Mouse (Mus musculus): ENCODE data around the gene Iqschfp. TPM values are rescaled to one million over a fixed set of nuclear protein-coding genes. Genes with fewer than 3 reads are reported as not detected.

Gene Iqschfp
- polyA plus RNA-seq, 1 experiment = 7.6 TPM

DNA sequence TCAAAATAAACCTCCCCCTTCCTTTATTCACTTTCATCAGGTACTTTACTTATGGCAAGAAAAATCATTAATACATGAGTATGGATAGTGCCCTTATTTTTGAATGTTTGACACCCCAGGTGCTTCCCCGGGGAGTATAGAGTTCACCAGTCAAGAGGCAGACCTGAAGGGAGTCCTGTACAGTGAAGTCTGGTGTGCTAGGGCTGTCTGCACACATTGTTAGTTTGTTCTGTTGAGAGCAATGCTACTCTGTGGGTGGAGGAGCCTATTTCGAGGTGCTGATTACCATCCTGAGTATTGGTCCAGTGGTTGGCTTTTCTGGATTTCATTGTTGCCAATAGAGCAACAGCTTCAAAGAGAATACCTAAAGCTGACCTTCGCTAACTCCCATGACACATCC, 26.1 kb downstream of the Iqschfp start:
- TF ChIP-seq CTCF (IDR thresholded peaks at IDR 0.05; ENCODE audit: borderline replicate concordance, extremely low read depth, insufficient read depth, insufficient read length) (no peak), POLR2A (IDR thresholded peaks at IDR 0.05; ENCODE audit: borderline replicate concordance, extremely low read depth, insufficient read depth, insufficient read length, poor library complexity, severe bottlenecking) (no peak)
- DNase-seq (ENCODE audit: low read depth) = no peak

DNA sequence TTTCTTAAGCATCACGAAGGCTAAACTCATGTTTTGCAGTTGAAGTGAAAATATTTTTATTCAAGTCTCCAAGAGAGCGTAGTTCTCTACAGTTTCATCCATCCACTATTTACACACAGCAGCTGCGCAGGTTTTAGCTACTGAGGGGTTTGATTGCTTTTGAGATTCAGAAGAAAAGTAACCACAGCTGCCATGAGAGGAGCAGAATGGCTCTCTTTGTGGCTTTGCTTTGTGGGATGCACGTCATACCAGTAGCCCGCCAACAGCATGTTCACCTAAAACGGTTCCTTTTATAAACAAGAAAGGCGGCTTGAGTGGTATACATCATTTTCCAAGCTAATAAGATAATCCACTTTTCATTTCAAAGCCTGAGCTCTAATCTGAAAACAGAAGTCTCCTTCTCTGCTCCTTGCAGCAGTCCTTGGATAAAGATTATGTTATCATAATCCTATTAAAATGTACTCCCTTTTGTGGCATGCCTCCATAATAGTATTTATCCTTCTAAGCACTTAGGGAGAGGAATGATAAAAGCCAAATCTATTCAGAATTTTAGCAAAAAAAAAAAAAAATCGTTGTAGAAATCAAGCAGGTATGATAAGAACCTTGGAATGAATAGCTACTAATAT, 26.7 kb downstream of the Iqschfp start:
- TF ChIP-seq CTCF (IDR thresholded peaks at IDR 0.05; ENCODE audit: borderline replicate concordance, extremely low read depth, insufficient read depth, insufficient read length) = no peak
- TF ChIP-seq POLR2A (IDR thresholded peaks at IDR 0.05; ENCODE audit: borderline replicate concordance, extremely low read depth, insufficient read depth, insufficient read length, poor library complexity, severe bottlenecking) = no peak
- DNase-seq (ENCODE audit: low read depth) = peak; percentile 79

DNA sequence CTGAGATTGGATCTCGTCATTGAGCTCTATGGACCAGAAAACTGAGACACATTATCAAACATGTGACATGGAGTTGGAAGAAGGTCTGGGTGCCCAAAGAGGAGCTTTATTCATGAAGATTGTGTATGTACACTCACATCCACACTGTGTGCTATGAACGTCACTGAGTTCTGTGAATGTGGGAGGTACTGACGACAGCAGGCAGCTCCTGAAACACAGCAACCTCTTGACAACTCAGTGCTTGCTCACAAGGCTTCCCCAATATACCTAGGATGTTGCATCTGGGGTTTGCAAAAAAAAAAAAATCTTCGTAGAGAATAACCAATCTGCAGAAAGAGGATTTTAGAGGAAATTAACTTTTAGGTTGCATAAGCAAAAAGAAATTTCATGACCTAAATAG, 31.1 kb downstream of the Iqschfp start:
- TF ChIP-seq CTCF (IDR thresholded peaks at IDR 0.05; ENCODE audit: borderline replicate concordance, extremely low read depth, insufficient read depth, insufficient read length) (no peak), POLR2A (IDR thresholded peaks at IDR 0.05; ENCODE audit: borderline replicate concordance, extremely low read depth, insufficient read depth, insufficient read length, poor library complexity, severe bottlenecking) (no peak)
- DNase-seq (ENCODE audit: low read depth) = no peak

DNA sequence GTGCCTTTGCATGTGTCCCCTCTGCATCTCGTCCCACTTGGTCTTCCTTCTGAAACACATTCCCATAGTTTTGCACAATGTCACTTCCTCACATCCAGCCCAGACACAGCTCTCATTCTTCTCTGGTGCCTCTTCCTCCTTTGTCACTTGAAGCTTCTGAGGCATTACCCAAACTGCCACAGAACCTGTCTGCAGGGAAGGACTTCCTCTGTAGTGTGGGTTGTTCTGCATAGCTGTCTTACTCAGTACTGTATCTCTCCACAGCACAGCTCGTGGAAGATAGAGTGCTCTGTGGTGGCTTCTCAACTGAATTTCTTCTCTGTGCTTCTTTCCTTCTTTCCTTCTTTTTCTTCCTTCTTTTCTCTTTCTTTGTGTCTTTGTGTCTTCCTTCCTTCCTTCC, 33.4 kb downstream of the Iqschfp start:
- no peak for DNase-seq (ENCODE audit: low read depth)

DNA sequence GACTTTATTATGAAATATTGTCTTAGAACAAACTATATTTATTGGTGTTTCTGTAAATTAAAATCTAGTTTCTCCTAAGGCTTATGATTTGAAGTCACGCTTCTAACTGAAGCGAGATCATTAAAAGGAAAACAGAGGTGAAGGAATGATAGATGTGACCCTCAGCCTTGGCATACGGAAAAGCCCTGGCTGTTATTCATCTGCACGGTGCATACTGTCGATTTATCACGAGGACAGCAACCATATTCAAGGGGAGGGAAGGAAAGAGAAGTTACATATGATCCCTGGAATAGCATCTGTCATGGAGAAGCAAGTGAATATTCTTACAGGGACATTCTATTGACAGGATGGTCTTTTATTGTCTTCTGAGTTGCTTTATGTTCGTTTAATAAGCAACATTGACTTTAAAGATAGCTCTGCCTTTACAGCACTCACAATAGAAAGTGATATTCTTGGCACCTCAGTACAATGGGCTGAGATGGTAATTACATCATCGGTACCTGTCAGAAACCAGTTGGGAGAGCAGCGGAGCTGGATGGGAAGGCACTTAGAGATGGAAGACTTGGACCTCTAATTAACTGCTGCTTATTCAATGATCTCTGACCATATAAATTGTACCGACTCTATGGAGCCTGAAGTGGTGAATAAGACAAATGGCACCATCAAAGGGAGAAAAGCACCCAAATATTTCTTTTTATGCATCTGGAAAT, 38.5 kb downstream of the Iqschfp start:
- TF ChIP-seq CTCF (IDR thresholded peaks at IDR 0.05; ENCODE audit: borderline replicate concordance, extremely low read depth, insufficient read depth, insufficient read length) (no peak), POLR2A (IDR thresholded peaks at IDR 0.05; ENCODE audit: borderline replicate concordance, extremely low read depth, insufficient read depth, insufficient read length, poor library complexity, severe bottlenecking) (no peak)
- DNase-seq (ENCODE audit: low read depth) = peak; percentile 33

More for the DNA sequence above, 33.4 kb downstream of the Iqschfp start:
- TF ChIP-seq POLR2A (IDR thresholded peaks at IDR 0.05; ENCODE audit: borderline replicate concordance, extremely low read depth, insufficient read depth, insufficient read length, poor library complexity, severe bottlenecking) (no peak), CTCF (IDR thresholded peaks at IDR 0.05; ENCODE audit: borderline replicate concordance, extremely low read depth, insufficient read depth, insufficient read length) (no peak)

DNA sequence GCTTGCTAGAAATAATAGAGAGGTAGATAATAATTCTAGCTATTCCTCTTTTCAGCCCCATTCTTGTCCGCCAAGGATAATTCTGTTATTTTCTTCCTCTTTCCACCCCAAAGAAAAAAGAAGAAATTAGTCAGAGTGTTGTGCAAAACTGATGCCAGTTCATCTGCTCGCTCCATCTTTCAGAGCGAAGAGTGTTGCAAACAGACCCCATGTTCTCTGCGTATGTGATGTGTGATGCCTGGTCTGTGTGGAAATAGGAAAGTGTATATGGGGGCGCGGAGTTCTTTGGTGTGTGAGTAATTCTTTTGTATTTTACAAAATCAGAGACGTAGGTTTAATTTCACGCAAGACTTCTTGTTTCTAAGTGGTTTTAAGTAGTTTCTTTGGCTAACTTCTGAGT, 39.1 kb downstream of the Iqschfp start:
- TF ChIP-seq CTCF (IDR thresholded peaks at IDR 0.05; ENCODE audit: borderline replicate concordance, extremely low read depth, insufficient read depth, insufficient read length) (no peak), POLR2A (IDR thresholded peaks at IDR 0.05; ENCODE audit: borderline replicate concordance, extremely low read depth, insufficient read depth, insufficient read length, poor library complexity, severe bottlenecking) (no peak)
- DNase-seq (ENCODE audit: low read depth) = no peak

DNA sequence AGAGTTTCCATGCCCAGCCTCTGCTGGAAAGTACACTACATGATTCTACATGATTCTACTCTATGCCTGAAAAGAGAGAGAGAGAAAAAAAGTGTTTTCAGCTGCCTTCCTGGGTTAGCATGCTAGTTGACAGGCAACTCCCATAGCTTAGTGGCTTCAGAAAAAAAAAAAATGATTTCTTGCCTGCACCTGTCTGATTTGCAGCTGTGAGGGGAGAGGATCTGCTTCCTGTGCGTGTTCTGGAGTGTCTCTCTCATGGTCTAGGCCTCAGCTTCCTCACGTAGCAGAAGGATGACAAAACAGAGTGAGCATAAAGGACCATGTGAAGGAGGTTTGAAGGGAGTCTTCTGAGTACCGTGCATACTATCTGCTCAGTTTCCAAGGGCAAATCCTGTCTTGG, 39.9 kb downstream of the Iqschfp start:
- DNase-seq (ENCODE audit: low read depth) = no peak
- TF ChIP-seq CTCF (IDR thresholded peaks at IDR 0.05; ENCODE audit: borderline replicate concordance, extremely low read depth, insufficient read depth, insufficient read length) (no peak), POLR2A (IDR thresholded peaks at IDR 0.05; ENCODE audit: borderline replicate concordance, extremely low read depth, insufficient read depth, insufficient read length, poor library complexity, severe bottlenecking) (no peak)

DNA sequence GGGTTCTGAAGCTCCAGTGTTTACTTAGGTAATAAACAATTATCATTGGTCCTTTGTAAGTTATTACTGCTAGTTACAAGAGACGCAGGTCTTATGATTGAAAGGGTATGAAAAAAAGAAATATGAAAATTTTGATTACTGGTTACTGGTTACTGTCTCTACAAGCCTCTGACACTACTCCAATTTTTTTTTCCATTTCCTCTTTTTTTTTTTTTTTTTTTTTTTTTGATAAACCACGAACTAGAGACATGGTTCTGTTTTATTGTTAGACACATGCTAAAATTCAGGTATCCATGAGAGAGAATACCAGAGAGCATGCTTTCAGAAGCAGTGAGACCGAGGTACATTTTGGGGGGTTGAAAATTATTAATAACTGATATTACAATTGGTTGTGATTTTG, 43.8 kb downstream of the Iqschfp start:
- DNase-seq (ENCODE audit: low read depth) = no peak
- TF ChIP-seq POLR2A (IDR thresholded peaks at IDR 0.05; ENCODE audit: borderline replicate concordance, extremely low read depth, insufficient read depth, insufficient read length, poor library complexity, severe bottlenecking) (no peak), CTCF (IDR thresholded peaks at IDR 0.05; ENCODE audit: borderline replicate concordance, extremely low read depth, insufficient read depth, insufficient read length) (no peak)

DNA sequence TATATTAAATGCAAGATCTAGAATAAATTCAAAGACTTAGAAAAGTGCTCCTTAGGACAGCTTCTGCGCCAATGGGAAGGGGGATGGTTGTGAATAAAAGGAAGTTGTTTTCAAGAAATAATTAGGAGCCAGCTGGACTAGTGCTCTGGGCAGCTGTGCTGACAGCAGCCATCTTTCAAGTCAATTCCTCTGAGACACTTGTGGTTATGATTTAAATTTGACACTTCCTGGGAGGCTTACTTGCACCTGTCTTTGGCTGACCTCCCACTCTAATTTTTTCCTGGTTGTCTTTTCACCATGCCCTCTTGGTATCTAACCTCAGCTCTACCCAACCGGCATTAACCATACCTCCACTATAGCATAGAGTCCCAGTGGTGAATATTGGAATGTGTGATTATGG, 55.0 kb downstream of the Iqschfp start:
- no peak for TF ChIP-seq POLR2A (IDR thresholded peaks at IDR 0.05; ENCODE audit: borderline replicate concordance, extremely low read depth, insufficient read depth, insufficient read length, poor library complexity, severe bottlenecking)

DNA sequence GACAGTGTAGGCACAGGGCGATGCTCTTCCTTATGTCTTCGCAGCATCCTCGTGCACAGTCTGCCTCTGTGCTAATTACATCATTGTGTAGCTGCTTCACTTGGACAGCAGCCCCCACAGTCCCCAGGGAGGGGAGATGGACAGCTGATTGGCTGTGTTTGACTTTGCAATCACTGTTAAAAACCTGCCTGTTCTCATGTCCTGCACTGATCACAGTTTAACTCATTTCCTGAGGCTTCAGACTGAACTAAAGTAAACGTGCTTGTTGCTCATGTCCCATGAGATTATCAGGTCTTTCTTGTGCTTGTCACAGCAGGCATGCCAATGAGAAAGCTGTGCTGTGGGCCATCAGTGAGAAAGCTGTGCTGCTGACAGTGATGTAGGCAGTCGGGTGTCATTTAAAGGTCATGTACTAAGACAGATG, 60.5 kb downstream of the Iqschfp start:
- DNase-seq (ENCODE audit: low read depth) = peak; percentile 77
- TF ChIP-seq POLR2A (IDR thresholded peaks at IDR 0.05; ENCODE audit: borderline replicate concordance, extremely low read depth, insufficient read depth, insufficient read length, poor library complexity, severe bottlenecking) (no peak), CTCF (IDR thresholded peaks at IDR 0.05; ENCODE audit: borderline replicate concordance, extremely low read depth, insufficient read depth, insufficient read length) (no peak)

More for the DNA sequence above, 55.0 kb downstream of the Iqschfp start:
- DNase-seq (ENCODE audit: low read depth) = no peak

DNA sequence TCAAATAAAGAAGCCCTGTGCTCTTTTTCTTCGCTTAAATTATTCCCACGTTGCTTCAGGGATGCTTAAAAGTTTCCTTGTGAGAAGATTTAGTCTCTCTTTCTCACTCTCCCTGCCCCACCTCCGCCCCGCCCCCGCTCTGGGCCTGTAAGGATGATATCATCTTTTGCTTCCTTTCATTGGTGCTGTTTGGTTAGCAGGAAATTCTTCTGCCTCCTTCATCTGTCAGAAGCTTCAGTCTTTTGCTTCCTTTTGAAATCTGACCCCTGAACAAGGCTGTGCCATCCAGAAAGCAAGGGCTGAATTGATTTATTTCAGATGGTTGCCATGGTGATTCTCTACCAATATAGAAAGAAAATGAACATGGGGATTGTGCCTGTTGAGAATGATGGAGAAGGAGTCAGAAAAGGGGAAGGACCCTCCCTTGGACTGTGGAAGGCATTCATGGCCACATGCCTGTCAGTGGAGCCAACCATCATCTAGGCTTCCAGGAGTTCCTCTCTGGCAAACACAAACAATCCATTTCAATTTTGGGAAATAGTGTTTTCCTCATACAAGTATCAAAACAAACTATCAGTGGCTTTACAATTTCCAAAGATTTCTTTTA, 62.5 kb downstream of the Iqschfp start:
- no peak for TF ChIP-seq POLR2A (IDR thresholded peaks at IDR 0.05; ENCODE audit: borderline replicate concordance, extremely low read depth, insufficient read depth, insufficient read length, poor library complexity, severe bottlenecking)
- TF ChIP-seq CTCF (IDR thresholded peaks at IDR 0.05; ENCODE audit: borderline replicate concordance, extremely low read depth, insufficient read depth, insufficient read length) = no peak
- peak; percentile 73 for DNase-seq (ENCODE audit: low read depth)

DNA sequence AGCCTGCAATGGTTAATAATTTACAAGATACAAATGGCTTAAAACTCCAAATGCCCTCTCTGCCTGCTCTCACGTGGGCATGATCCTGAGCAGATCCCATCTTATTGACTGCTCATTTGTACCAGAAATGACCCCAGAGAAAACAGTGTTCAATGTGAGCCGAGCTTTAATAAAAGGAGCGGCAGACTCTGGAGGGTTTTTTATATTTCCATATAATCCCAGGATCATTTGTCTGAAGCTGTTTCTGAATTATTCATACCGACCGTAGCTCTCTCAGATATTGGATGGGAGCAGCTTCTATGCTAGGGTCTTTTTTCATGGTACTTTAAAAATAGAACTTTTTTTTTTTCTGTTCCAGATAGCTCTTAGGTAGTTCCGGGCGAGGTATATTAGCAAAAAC, 67.6 kb downstream of the Iqschfp start:
- DNase-seq (ENCODE audit: low read depth) = peak; percentile 80

More for the DNA sequence above, 67.6 kb downstream of the Iqschfp start:
- TF ChIP-seq POLR2A (IDR thresholded peaks at IDR 0.05; ENCODE audit: borderline replicate concordance, extremely low read depth, insufficient read depth, insufficient read length, poor library complexity, severe bottlenecking) (no peak), CTCF (IDR thresholded peaks at IDR 0.05; ENCODE audit: borderline replicate concordance, extremely low read depth, insufficient read depth, insufficient read length) (no peak)

All from brain, embryonic 14.5 days (tissue).